Mouse (Mus musculus) cortical plate, adult 2 months (tissue): Measurements from ENCODE around the gene Ezh1. TPM values are rescaled to one million over a fixed set of nuclear protein-coding genes. Genes with fewer than 3 reads are reported as not detected.

ENCODE experiments used
- H3K27ac ChIP-seq: fragments of 200-500 bp; 2 replicates; pipeline ENCODE4 v1.5.1; 2012; ENCODE audit warnings: low read length, control low read depth, inconsistent platforms; ENCODE audit not compliant: insufficient read depth
- H3K4me1 ChIP-seq: fragments of 200-500 bp; 2 replicates; pipeline ENCODE4 v1.6.1; 2011; ENCODE audit warnings: low read length; ENCODE audit not compliant: control insufficient read depth, insufficient read depth
- H3K4me3 ChIP-seq: fragments of 200-500 bp; 2 replicates; pipeline ENCODE4 v1.5.1; 2011; ENCODE audit warnings: mild to moderate bottlenecking, low read length, control low read depth; ENCODE audit not compliant: insufficient read depth
- CTCF ChIP-seq: fragments of 200-500 bp; IDR thresholded peaks from 2 replicates; pipeline ENCODE4 v1.5.1; 2011; ENCODE audit warnings: mild to moderate bottlenecking, control low read depth, low read length; ENCODE audit not compliant: insufficient read depth; ENCODE audit errors: extremely low read depth
- POLR2A ChIP-seq: fragments of 200-500 bp; IDR thresholded peaks from 2 replicates; pipeline ENCODE4 v1.6.1; 2011; ENCODE audit warnings: mild to moderate bottlenecking, low read length, control low read depth; ENCODE audit not compliant: insufficient read depth; ENCODE audit errors: extremely low read depth
- polyA plus RNA-seq: library from polyadenylated mRNA; depleted of rRNA; stranded (reverse); fragments of >200 nt; gene quantifications from 2 replicates; pipeline ENCODE4 v1.2.3, GENCODE M21; 2012

Gene Ezh1
- polyA plus RNA-seq, 1 experiment = 51.9 TPM

- TF ChIP-seq POLR2A (no peak), CTCF (no peak)
- Histone ChIP-seq H3K4me3 (no peak overlapping the region), H3K27ac (no peak overlapping the region), H3K4me1 (no peaks in the 10 kb centered on the region)
These were observed 43.3 kb downstream of the Ezh1 start for GRCm38 (mm10) chr11:101182771-101183517.

GRCm38 (mm10) chr11:101181961-101182360, 44.3 kb downstream of the Ezh1 start:
- Histone ChIP-seq H3K27ac (no peak overlapping the region), H3K4me1 (no peaks in the 10 kb centered on the region), H3K4me3 (no peak overlapping the region)
- no peak for TF ChIP-seq CTCF
- TF ChIP-seq POLR2A = no peak

GRCm38 (mm10) chr11:101180846-101181740, 45.2 kb downstream of the Ezh1 start:
- H3K4me1 ChIP-seq = no peaks in the 10 kb centered on the region
- TF ChIP-seq CTCF (peak; percentile 79), POLR2A (no peak)

GRCm38 (mm10) chr11:101180261-101180660, 46.0 kb downstream of the Ezh1 start:
- TF ChIP-seq POLR2A (no peak), CTCF (no peak)
- no peak overlapping the region for H3K27ac ChIP-seq
- no peak overlapping the region for H3K4me3 ChIP-seq
- H3K4me1 ChIP-seq = no peaks in the 10 kb centered on the region; the same call in 1 of the 2 replicates

More at GRCm38 (mm10) chr11:101180846-101181740, 45.2 kb downstream of the Ezh1 start:
- no peak overlapping the region for H3K4me3 ChIP-seq
- H3K27ac ChIP-seq = no peak overlapping the region

- no peaks in the 10 kb centered on the region; the same call in 1 of the 2 replicates for H3K4me1 ChIP-seq
- TF ChIP-seq CTCF (no peak), POLR2A (no peak)
- no peak overlapping the region for H3K4me3 ChIP-seq
- H3K27ac ChIP-seq = no peak overlapping the region
These were observed 47.0 kb downstream of the Ezh1 start for GRCm38 (mm10) chr11:101179306-101179705.

GRCm38 (mm10) chr11:101178061-101179058, 47.9 kb downstream of the Ezh1 start:
- no peaks in the 10 kb centered on the region; the same call in 1 of the 2 replicates for H3K4me1 ChIP-seq
- TF ChIP-seq CTCF (no peak), POLR2A (no peak)
- H3K27ac ChIP-seq = no peak overlapping the region
- H3K4me3 ChIP-seq = peak overlapping the region; percentile 77; the same call in 1 of the 2 replicates

GRCm38 (mm10) chr11:101176933-101177773, 49.1 kb downstream of the Ezh1 start:
- H3K27ac ChIP-seq = no peak overlapping the region
- H3K4me1 ChIP-seq = peaks cover 5% of the 10 kb centered on the region

GRCm38 (mm10) chr11:101176117-101176691, 50.1 kb downstream of the Ezh1 start:
- Histone ChIP-seq H3K4me3 (peak overlapping the region; percentile 77), H3K27ac (peak overlapping the region; percentile 82), H3K4me1 (peaks cover 5% of the 10 kb centered on the region)
- TF ChIP-seq POLR2A = no peak
- 0 out of 2 replicates have a peak, but pooled peaks have one; percentile 8 for TF ChIP-seq CTCF

More at GRCm38 (mm10) chr11:101176933-101177773, 49.1 kb downstream of the Ezh1 start:
- H3K4me3 ChIP-seq = peak overlapping the region; percentile 77
- TF ChIP-seq CTCF (peak; percentile 52), POLR2A (no peak)
